Mouse (Mus musculus): ENCODE results near the gene Snx1. TPM values are rescaled to one million over a fixed set of nuclear protein-coding genes. Genes with fewer than 3 reads are reported as not detected.
A peak's percentile ranks its signal among the peaks of the same experiment; 100 is the strongest.

Gene Snx1
- polyA plus RNA-seq, 1 experiment from 2014 or later = 73.6 TPM

DNA sequence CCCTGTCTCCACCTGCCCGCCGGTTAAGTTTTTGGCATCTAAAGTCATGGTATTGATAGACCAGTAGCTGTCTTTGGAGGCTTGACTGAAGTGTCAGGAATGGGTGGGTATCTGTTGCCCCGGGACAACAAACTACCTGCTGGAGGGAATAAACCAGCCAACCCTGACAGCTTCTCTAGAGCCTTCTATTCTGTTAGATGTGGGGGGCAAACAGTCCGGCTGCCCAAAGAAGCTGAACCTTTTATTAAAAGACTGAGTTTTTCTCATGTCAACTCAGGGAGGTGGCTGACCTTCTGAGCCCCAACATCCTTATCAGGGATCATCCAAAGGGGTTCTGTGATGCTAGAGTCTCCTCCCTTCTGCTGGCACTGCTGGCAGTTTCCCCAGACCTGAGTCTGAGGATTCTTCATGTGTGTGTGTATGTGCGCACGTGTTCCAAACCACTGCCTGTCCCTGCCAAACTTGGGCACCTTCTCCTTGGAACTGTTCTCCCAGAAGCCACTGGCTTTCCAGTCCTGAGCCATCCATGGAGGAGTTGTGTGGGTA lies 32.6 kb upstream of the Snx1 start:
- Histone ChIP-seq H3K4me1 (ENCODE audit: control insufficient read depth, insufficient read depth, low read length) (peaks cover 4% of the 10 kb centered on the region; the same call in 1 of the 2 replicates), H3K4me2 (ENCODE audit: low read depth, low read length) (peak overlapping the region; percentile 75), H3K36me3 (ENCODE audit: control insufficient read depth, insufficient read depth) (no peaks in the 10 kb centered on the region), H3K9ac (ENCODE audit: low read length) (no peak overlapping the region), H3K27ac (ENCODE audit: low read length) (no peak overlapping the region), H3K27me3 (ENCODE audit: control insufficient read depth, insufficient read depth, low read length) (peaks cover 14% of the 10 kb centered on the region; the same call in 1 of the 2 replicates), H3K4me3 (ENCODE audit: low read length) (peak overlapping the region; percentile 59; the same call in 1 of the 2 replicates), H3K9me3 (replicated peaks; ENCODE audit: control insufficient read depth, low read length) (peaks cover 2% of the 10 kb centered on the region)
- no peak for ATAC-seq (replicated peaks; ENCODE audit: extremely low read depth, insufficient read depth, low FRiP score)
- 86% methylated on average over 6 of the region's 6 CpGs for WGBS

DNA sequence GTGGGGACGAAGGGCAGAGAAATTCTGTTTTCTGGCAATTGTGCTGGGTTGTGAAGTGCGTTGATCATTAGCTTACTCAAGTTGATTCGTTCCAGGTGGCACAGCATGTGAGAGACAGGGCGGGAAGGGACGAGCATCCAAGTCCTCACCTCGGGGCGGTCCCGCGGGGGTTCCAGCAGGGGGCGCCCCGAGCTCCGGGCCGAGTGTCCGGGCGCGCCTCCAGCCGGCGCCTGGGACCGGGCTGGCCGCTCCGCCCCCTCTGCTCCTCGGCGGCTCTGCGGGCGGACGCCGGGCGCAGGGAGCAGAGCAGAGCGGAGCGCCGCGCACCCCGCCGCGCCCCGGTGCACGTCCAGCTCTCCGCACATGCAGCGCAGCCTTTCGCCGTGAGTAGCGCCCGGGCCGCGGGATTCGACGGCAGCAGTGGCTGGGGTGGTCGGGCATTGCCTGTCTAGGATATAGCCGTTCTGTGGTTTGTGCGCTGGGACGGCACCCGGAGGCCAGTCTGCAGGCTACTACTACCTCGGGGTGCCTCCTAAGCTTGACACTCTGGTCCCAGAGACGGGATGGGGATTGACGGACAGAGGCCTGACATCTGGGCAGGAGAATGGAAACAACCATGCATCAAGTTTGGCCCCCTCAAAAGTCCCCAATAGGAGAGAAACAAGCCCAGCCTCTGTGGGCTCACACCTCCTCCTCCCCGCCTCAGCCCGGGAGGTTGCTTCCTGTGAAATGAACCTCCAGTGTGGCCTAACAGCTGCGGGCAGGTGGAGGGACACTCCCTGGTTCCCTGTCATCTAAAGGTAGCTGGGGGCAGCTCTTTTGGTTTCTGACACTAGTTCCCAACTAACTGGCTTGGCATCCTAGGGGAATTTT lies 31.8 kb upstream of the Snx1 start, which contains the start of gene Dapk2:
TSS of gene Dapk2 (plus strand) at position 266 of the 873 bp plus-strand sequence.
- Histone ChIP-seq H3K4me1 (ENCODE audit: control insufficient read depth, insufficient read depth, low read length) (peaks cover 4% of the 10 kb centered on the region; the same call in 1 of the 2 replicates), H3K9me3 (replicated peaks; ENCODE audit: control insufficient read depth, low read length) (peaks cover 2% of the 10 kb centered on the region), H3K9ac (ENCODE audit: low read length) (peak within 1 kb of the TSS; percentile 59), H3K27ac (ENCODE audit: low read length) (no peak within 1 kb of the TSS), H3K4me3 (ENCODE audit: low read length) (peak within 1 kb of the TSS; percentile 59), H3K36me3 (ENCODE audit: control insufficient read depth, insufficient read depth) (no peaks in the 10 kb centered on the region), H3K27me3 (ENCODE audit: control insufficient read depth, insufficient read depth, low read length) (peaks cover 14% of the 10 kb centered on the region; the same call in 1 of the 2 replicates), H3K4me2 (ENCODE audit: low read depth, low read length) (peak within 1 kb of the TSS; percentile 75)
- ATAC-seq (replicated peaks; ENCODE audit: extremely low read depth, insufficient read depth, low FRiP score) = peak; percentile 86
- 1% methylated on average over 55 of the region's 58 CpGs for WGBS

DNA sequence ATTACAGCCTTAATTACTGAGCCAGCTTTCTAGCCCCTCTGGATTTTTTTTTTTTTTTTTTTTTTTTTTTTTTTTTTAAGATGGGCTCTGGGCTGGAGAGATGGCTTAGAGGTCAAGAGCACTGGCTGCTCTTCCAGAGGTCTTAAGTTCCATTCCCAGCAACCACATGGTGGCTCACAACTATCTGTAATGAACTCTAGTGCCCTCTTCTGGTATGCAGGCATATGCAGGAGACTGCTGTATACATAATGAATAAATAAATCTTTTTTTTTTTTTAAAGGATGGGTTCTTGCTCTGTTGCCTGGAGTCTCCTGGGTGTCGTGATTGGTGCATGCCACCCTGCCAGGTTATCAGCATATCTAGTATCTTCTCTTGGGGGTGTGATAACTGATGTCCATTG lies 29.1 kb upstream of the Snx1 start:
- Histone ChIP-seq H3K27me3 (ENCODE audit: control insufficient read depth, insufficient read depth, low read length) (peaks cover 14% of the 10 kb centered on the region; the same call in 1 of the 2 replicates), H3K4me2 (ENCODE audit: low read depth, low read length) (no peak overlapping the region), H3K9ac (ENCODE audit: low read length) (no peak overlapping the region), H3K9me3 (replicated peaks; ENCODE audit: control insufficient read depth, low read length) (peaks cover 2% of the 10 kb centered on the region; the same call in 1 of the 2 replicates), H3K36me3 (ENCODE audit: control insufficient read depth, insufficient read depth) (no peaks in the 10 kb centered on the region), H3K4me1 (ENCODE audit: control insufficient read depth, insufficient read depth, low read length) (peaks cover 4% of the 10 kb centered on the region; the same call in 1 of the 2 replicates), H3K4me3 (ENCODE audit: low read length) (no peak overlapping the region), H3K27ac (ENCODE audit: low read length) (no peak overlapping the region)
- no peak for ATAC-seq (replicated peaks; ENCODE audit: extremely low read depth, insufficient read depth, low FRiP score)
- 55% methylated on average over 1 of the region's 1 CpGs for WGBS

DNA sequence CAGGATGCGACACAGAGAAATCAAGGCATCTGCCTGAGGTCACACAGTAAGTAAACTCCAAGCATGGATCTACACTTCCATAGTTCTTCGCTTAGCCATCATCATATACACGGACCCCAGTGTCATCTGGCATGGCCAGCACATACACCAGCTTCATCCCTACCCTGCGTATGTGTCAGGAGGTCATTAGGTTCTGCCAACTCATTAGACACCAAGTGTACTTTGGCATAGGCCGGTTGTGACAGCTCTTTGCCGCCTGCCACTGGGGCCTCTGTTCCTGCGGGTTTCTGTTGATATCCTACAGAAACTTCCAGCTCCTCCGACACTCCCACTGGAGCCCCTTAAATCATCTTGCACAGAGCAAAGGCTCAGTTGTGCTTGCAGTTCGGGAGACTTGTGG lies 27.6 kb upstream of the Snx1 start:
- peaks cover 12% of the 10 kb centered on the region; the same call in 1 of the 2 replicates for H3K27me3 ChIP-seq (ENCODE audit: control insufficient read depth, insufficient read depth, low read length)
- peaks cover 4% of the 10 kb centered on the region; the same call in 1 of the 2 replicates for H3K4me1 ChIP-seq (ENCODE audit: control insufficient read depth, insufficient read depth, low read length)
- no peaks in the 10 kb centered on the region for H3K9me3 ChIP-seq (replicated peaks; ENCODE audit: control insufficient read depth, low read length)
- no peak overlapping the region for H3K4me3 ChIP-seq (ENCODE audit: low read length)
- 91% methylated on average over 9 of the region's 9 CpGs for WGBS
- no peaks in the 10 kb centered on the region for H3K36me3 ChIP-seq (ENCODE audit: control insufficient read depth, insufficient read depth)
- no peak overlapping the region for H3K4me2 ChIP-seq (ENCODE audit: low read depth, low read length)
- H3K9ac ChIP-seq (ENCODE audit: low read length) = no peak overlapping the region
- no peak overlapping the region for H3K27ac ChIP-seq (ENCODE audit: low read length)
- no peak for ATAC-seq (replicated peaks; ENCODE audit: extremely low read depth, insufficient read depth, low FRiP score)

DNA sequence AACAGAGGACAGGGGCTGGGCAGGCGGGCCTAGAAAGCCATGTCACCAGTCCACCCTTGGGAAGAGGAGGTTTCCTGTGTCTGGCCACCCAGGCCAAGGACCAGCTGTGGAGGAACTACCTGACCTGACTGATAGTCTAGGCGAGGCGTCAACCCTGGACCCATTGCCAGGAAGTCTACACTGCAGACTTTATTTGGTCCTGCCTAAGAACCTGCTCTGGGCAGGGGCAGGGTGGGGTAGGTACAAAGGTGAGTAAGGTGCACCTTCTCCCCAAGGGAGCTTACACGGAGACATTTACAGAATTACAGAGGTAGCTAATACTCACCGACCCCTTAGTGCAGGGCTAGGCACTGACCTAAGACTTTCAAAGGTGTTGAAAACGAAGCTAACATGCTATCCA lies 27.2 kb upstream of the Snx1 start:
- H3K4me2 ChIP-seq (ENCODE audit: low read depth, low read length) = no peak overlapping the region
- H3K27me3 ChIP-seq (ENCODE audit: control insufficient read depth, insufficient read depth, low read length) = peaks cover 8% of the 10 kb centered on the region; the same call in 1 of the 2 replicates
- no peaks in the 10 kb centered on the region for H3K9me3 ChIP-seq (replicated peaks; ENCODE audit: control insufficient read depth, low read length)
- H3K36me3 ChIP-seq (ENCODE audit: control insufficient read depth, insufficient read depth) = no peaks in the 10 kb centered on the region
- no peak overlapping the region for H3K4me3 ChIP-seq (ENCODE audit: low read length)
- no peak for ATAC-seq (replicated peaks; ENCODE audit: extremely low read depth, insufficient read depth, low FRiP score)
- H3K4me1 ChIP-seq (ENCODE audit: control insufficient read depth, insufficient read depth, low read length) = peaks cover 4% of the 10 kb centered on the region; the same call in 1 of the 2 replicates
- no peak overlapping the region for H3K27ac ChIP-seq (ENCODE audit: low read length)
- 87% methylated on average over 6 of the region's 6 CpGs for WGBS
- H3K9ac ChIP-seq (ENCODE audit: low read length) = no peak overlapping the region

DNA sequence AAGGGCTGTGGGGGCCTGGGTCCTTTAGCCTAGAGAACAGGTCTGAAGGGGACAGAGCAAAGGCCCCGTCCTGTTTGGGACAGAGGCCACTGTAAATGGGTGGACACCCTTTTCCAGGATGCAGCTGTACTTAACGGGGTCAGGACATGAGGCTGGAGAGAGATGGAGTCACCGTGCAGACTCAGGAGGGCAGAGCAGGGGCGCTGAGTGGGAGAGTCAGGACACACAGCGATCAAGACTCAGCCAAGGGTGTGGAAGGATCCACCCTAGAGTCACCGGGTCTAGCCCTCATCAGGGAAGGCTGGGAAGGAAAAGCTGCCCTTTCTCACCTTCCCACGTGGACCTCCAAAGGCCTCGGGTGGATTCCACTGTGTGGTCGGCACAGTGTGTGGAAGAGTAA lies 25.6 kb upstream of the Snx1 start:
- H3K4me3 ChIP-seq (ENCODE audit: low read length) = no peak overlapping the region
- no peaks in the 10 kb centered on the region for H3K4me1 ChIP-seq (ENCODE audit: control insufficient read depth, insufficient read depth, low read length)
- H3K4me2 ChIP-seq (ENCODE audit: low read depth, low read length) = no peak overlapping the region
- H3K9me3 ChIP-seq (replicated peaks; ENCODE audit: control insufficient read depth, low read length) = no peaks in the 10 kb centered on the region
- no peaks in the 10 kb centered on the region for H3K27me3 ChIP-seq (ENCODE audit: control insufficient read depth, insufficient read depth, low read length)
- H3K36me3 ChIP-seq (ENCODE audit: control insufficient read depth, insufficient read depth) = no peaks in the 10 kb centered on the region
- H3K9ac ChIP-seq (ENCODE audit: low read length) = no peak overlapping the region
- H3K27ac ChIP-seq (ENCODE audit: low read length) = no peak overlapping the region
- 54% methylated on average over 9 of the region's 9 CpGs for WGBS
- ATAC-seq (replicated peaks; ENCODE audit: extremely low read depth, insufficient read depth, low FRiP score) = no peak

DNA sequence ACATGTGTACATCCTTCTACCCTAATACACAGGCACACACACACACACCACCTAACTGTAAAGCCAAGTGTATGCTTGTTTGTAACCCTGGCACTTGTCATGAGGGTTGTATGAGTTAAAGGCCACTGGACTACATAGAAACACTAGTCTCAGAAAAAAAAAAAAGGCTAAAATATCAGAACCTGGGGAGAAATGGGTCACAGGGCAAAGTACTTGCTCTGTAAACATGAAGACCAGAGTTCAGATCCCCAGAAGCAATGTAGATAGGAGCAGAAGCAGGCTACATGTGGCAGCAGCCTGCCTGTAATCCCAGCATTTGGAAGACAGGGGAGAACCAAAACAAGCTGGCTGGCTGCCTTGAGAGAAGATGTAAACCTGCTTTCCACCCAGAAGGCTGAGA lies 19.8 kb upstream of the Snx1 start:
- Histone ChIP-seq H3K27me3 (ENCODE audit: control insufficient read depth, insufficient read depth, low read length) (no peaks in the 10 kb centered on the region), H3K4me1 (ENCODE audit: control insufficient read depth, insufficient read depth, low read length) (no peaks in the 10 kb centered on the region), H3K9ac (ENCODE audit: low read length) (no peak overlapping the region), H3K4me3 (ENCODE audit: low read length) (no peak overlapping the region), H3K4me2 (ENCODE audit: low read depth, low read length) (no peak overlapping the region), H3K27ac (ENCODE audit: low read length) (no peak overlapping the region), H3K9me3 (replicated peaks; ENCODE audit: control insufficient read depth, low read length) (no peaks in the 10 kb centered on the region), H3K36me3 (ENCODE audit: control insufficient read depth, insufficient read depth) (no peaks in the 10 kb centered on the region)
- no peak for ATAC-seq (replicated peaks; ENCODE audit: extremely low read depth, insufficient read depth, low FRiP score)

DNA sequence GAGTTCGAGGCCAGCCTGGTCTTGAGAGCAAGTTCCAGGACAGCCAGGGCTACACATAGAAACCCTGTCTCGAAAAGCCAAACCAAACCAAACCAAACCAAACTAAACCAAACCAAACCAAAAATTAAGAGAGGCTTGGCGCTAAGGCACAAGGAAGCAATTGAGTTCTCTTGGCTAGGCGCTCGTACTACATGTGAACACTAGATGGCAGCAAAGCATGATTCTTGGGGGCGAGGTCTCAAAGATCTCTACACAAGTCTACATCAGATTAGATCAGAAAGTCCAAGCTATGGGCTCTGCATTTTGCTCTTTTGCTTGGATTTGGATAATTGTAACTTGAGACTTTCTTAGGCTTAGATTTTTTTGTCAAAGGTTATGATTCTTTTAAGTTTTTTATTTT lies 17.9 kb upstream of the Snx1 start:
- ATAC-seq (replicated peaks; ENCODE audit: extremely low read depth, insufficient read depth, low FRiP score) = no peak
- H3K9ac ChIP-seq (ENCODE audit: low read length) = no peak overlapping the region
- no peaks in the 10 kb centered on the region for H3K27me3 ChIP-seq (ENCODE audit: control insufficient read depth, insufficient read depth, low read length)
- H3K9me3 ChIP-seq (replicated peaks; ENCODE audit: control insufficient read depth, low read length) = no peaks in the 10 kb centered on the region
- H3K36me3 ChIP-seq (ENCODE audit: control insufficient read depth, insufficient read depth) = peaks cover 13% of the 10 kb centered on the region
- H3K4me1 ChIP-seq (ENCODE audit: control insufficient read depth, insufficient read depth, low read length) = no peaks in the 10 kb centered on the region
- H3K4me3 ChIP-seq (ENCODE audit: low read length) = no peak overlapping the region
- 5% methylated on average over 6 of the region's 6 CpGs for WGBS
- no peak overlapping the region for H3K4me2 ChIP-seq (ENCODE audit: low read depth, low read length)
- no peak overlapping the region for H3K27ac ChIP-seq (ENCODE audit: low read length)

DNA sequence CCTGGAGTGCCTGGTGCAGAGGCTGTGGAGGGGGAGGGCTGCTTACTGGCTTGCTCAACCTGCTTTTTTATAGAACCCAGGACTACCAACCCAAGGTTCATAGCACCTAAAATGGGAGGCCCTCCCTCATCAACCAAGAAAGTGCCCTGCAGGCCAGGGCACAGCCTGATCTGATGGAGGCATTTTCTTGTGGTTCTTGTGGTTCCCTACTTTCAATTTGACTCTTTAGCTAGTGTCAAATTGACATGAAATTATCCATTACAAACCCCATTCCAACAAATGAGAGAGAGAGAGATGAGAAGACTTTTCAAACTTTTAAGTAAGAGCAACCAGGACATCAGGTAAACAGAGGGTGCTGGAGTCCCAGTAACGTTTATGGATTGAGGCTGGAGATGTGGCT lies 15.9 kb upstream of the Snx1 start:
- Histone ChIP-seq H3K27me3 (ENCODE audit: control insufficient read depth, insufficient read depth, low read length) (no peaks in the 10 kb centered on the region), H3K36me3 (ENCODE audit: control insufficient read depth, insufficient read depth) (peaks cover 22% of the 10 kb centered on the region), H3K4me1 (ENCODE audit: control insufficient read depth, insufficient read depth, low read length) (no peaks in the 10 kb centered on the region), H3K4me2 (ENCODE audit: low read depth, low read length) (no peak overlapping the region), H3K4me3 (ENCODE audit: low read length) (no peak overlapping the region), H3K27ac (ENCODE audit: low read length) (no peak overlapping the region), H3K9me3 (replicated peaks; ENCODE audit: control insufficient read depth, low read length) (no peaks in the 10 kb centered on the region), H3K9ac (ENCODE audit: low read length) (no peak overlapping the region)
- ATAC-seq (replicated peaks; ENCODE audit: extremely low read depth, insufficient read depth, low FRiP score) = no peak
- 59% methylated on average over 1 of the region's 1 CpGs for WGBS
